Mouse (Mus musculus): Measurements from ENCODE around the gene Spaca7. TPM values are rescaled to one million over a fixed set of nuclear protein-coding genes. Genes with fewer than 3 reads are reported as not detected.

Spaca7 gene
- polyA plus RNA-seq, 1 experiment from 2014 or later = not detected

- no peak for ATAC-seq
- TF ChIP-seq CTCF (IDR thresholded peaks at IDR 0.05) (no peak), EP300 (IDR thresholded peaks at IDR 0.05) (no peak)
- WGBS = 51% methylated on average over 4 of the region's 4 CpGs
- no peak overlapping the region for H3K4me3 ChIP-seq (ENCODE audit: low read depth, low read length)
- no peak overlapping the region for H3K27ac ChIP-seq (ENCODE audit: low read length)
- H3K36me3 ChIP-seq (ENCODE audit: insufficient read depth, low read length) = no peaks in the 10 kb centered on the region
- no peaks in the 10 kb centered on the region for H3K27me3 ChIP-seq (replicated peaks; ENCODE audit: insufficient read depth, low read length)
- no peak for DNase-seq (ENCODE audit: low spot score)
- no peak overlapping the region for H3K4me2 ChIP-seq (replicated peaks; ENCODE audit: low read depth, low read length)
- H3K4me1 ChIP-seq (ENCODE audit: insufficient read depth, low read depth, low read length) = no peaks in the 10 kb centered on the region
- H3K9ac ChIP-seq (replicated peaks; ENCODE audit: low read depth) = no peak overlapping the region
- no peaks in the 10 kb centered on the region for H3K9me3 ChIP-seq (ENCODE audit: low read length)
Observed at GRCm38 (mm10) chr8:12545671-12546070, 27.2 kb upstream of the Spaca7 start.

- no peak for DNase-seq (ENCODE audit: low spot score)
- WGBS = 77% methylated on average over 7 of the region's 7 CpGs
- H3K36me3 ChIP-seq (ENCODE audit: insufficient read depth, low read length) = no peaks in the 10 kb centered on the region
- H3K27ac ChIP-seq (ENCODE audit: low read length) = no peak overlapping the region
- H3K9ac ChIP-seq (replicated peaks; ENCODE audit: low read depth) = no peak overlapping the region
- no peak overlapping the region for H3K4me2 ChIP-seq (replicated peaks; ENCODE audit: low read depth, low read length)
- no peaks in the 10 kb centered on the region for H3K9me3 ChIP-seq (ENCODE audit: low read length)
- no peaks in the 10 kb centered on the region for H3K27me3 ChIP-seq (replicated peaks; ENCODE audit: insufficient read depth, low read length)
- no peaks in the 10 kb centered on the region for H3K4me1 ChIP-seq (ENCODE audit: insufficient read depth, low read depth, low read length)
- no peak for ATAC-seq
- TF ChIP-seq CTCF (IDR thresholded peaks at IDR 0.05) = no peak
- TF ChIP-seq EP300 (IDR thresholded peaks at IDR 0.05) = no peak
- H3K4me3 ChIP-seq (ENCODE audit: low read depth, low read length) = no peak overlapping the region
Observed at GRCm38 (mm10) chr8:12547466-12548220, 25.2 kb upstream of the Spaca7 start.

DNA sequence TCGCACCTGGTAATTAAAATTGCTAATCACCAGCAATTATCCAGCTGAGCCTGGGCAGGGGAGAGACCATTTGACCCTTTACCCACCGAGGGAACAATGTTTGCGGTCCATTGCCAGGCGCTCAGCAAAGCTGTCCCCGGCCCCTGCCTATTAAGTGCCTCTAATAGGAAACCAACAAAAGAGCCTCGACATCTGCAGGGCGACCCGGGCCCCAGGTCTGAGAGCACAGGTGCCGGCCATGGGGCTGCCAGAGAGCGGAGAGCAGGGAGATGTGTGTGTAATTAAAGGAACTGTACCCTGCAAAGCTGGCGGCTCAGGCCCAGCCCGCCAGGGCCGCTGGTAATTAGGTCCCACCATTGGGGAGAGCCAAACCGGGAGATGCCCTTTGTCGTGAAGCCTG lies 24.6 kb upstream of the Spaca7 start:
- no peaks in the 10 kb centered on the region for H3K4me1 ChIP-seq (ENCODE audit: insufficient read depth, low read depth, low read length)
- H3K9ac ChIP-seq (replicated peaks; ENCODE audit: low read depth) = no peak overlapping the region
- H3K27me3 ChIP-seq (replicated peaks; ENCODE audit: insufficient read depth, low read length) = no peaks in the 10 kb centered on the region
- H3K4me2 ChIP-seq (replicated peaks; ENCODE audit: low read depth, low read length) = no peak overlapping the region
- TF ChIP-seq EP300 (IDR thresholded peaks at IDR 0.05) (no peak), CTCF (IDR thresholded peaks at IDR 0.05) (no peak)
- H3K27ac ChIP-seq (ENCODE audit: low read length) = no peak overlapping the region
- no peak overlapping the region for H3K4me3 ChIP-seq (ENCODE audit: low read depth, low read length)
- H3K36me3 ChIP-seq (ENCODE audit: insufficient read depth, low read length) = no peaks in the 10 kb centered on the region
- no peak for DNase-seq (ENCODE audit: low spot score)
- no peak for ATAC-seq
- 23% methylated on average over 15 of the region's 15 CpGs for WGBS
- H3K9me3 ChIP-seq (ENCODE audit: low read length) = no peaks in the 10 kb centered on the region

- no peak for DNase-seq (ENCODE audit: low spot score)
- 52% methylated on average over 5 of the region's 5 CpGs for WGBS
- TF ChIP-seq EP300 (IDR thresholded peaks at IDR 0.05) = no peak
- TF ChIP-seq CTCF (IDR thresholded peaks at IDR 0.05) = no peak
- no peaks in the 10 kb centered on the region for H3K36me3 ChIP-seq (ENCODE audit: insufficient read depth, low read length)
- no peak overlapping the region for H3K4me3 ChIP-seq (ENCODE audit: low read depth, low read length)
- no peak overlapping the region for H3K9ac ChIP-seq (replicated peaks; ENCODE audit: low read depth)
- H3K27me3 ChIP-seq (replicated peaks; ENCODE audit: insufficient read depth, low read length) = no peaks in the 10 kb centered on the region
- no peaks in the 10 kb centered on the region for H3K9me3 ChIP-seq (ENCODE audit: low read length)
- no peak overlapping the region for H3K4me2 ChIP-seq (replicated peaks; ENCODE audit: low read depth, low read length)
- H3K27ac ChIP-seq (ENCODE audit: low read length) = no peak overlapping the region
- no peak for ATAC-seq
- no peaks in the 10 kb centered on the region for H3K4me1 ChIP-seq (ENCODE audit: insufficient read depth, low read depth, low read length)
Observed at GRCm38 (mm10) chr8:12548680-12549079, 24.1 kb upstream of the Spaca7 start.

GRCm38 (mm10) chr8:12555515-12556145 lies 17.2 kb upstream of the Spaca7 start:
- no peak overlapping the region for H3K9ac ChIP-seq (replicated peaks; ENCODE audit: low read depth)
- no peaks in the 10 kb centered on the region for H3K4me1 ChIP-seq (ENCODE audit: insufficient read depth, low read depth, low read length)
- 53% methylated on average over 15 of the region's 15 CpGs for WGBS
- no peak overlapping the region for H3K27ac ChIP-seq (ENCODE audit: low read length)
- no peaks in the 10 kb centered on the region for H3K27me3 ChIP-seq (replicated peaks; ENCODE audit: insufficient read depth, low read length)
- ATAC-seq (no peak), DNase-seq (ENCODE audit: low spot score) (no peak)
- no peak overlapping the region for H3K4me3 ChIP-seq (ENCODE audit: low read depth, low read length)
- no peaks in the 10 kb centered on the region for H3K36me3 ChIP-seq (ENCODE audit: insufficient read depth, low read length)
- H3K9me3 ChIP-seq (ENCODE audit: low read length) = no peaks in the 10 kb centered on the region
- H3K4me2 ChIP-seq (replicated peaks; ENCODE audit: low read depth, low read length) = no peak overlapping the region
- TF ChIP-seq EP300 (IDR thresholded peaks at IDR 0.05) = no peak
- TF ChIP-seq CTCF (IDR thresholded peaks at IDR 0.05) = no peak

GRCm38 (mm10) chr8:12558786-12559185 lies 14.0 kb upstream of the Spaca7 start:
- H3K4me1 ChIP-seq (ENCODE audit: insufficient read depth, low read depth, low read length) = no peaks in the 10 kb centered on the region
- 72% methylated on average over 3 of the region's 3 CpGs for WGBS
- no peak overlapping the region for H3K9ac ChIP-seq (replicated peaks; ENCODE audit: low read depth)
- no peaks in the 10 kb centered on the region for H3K9me3 ChIP-seq (ENCODE audit: low read length)
- ATAC-seq (no peak), DNase-seq (ENCODE audit: low spot score) (no peak)
- no peak for TF ChIP-seq EP300 (IDR thresholded peaks at IDR 0.05)
- no peak for TF ChIP-seq CTCF (IDR thresholded peaks at IDR 0.05)
- no peaks in the 10 kb centered on the region for H3K27me3 ChIP-seq (replicated peaks; ENCODE audit: insufficient read depth, low read length)
- no peak overlapping the region for H3K4me3 ChIP-seq (ENCODE audit: low read depth, low read length)
- H3K36me3 ChIP-seq (ENCODE audit: insufficient read depth, low read length) = no peaks in the 10 kb centered on the region
- no peak overlapping the region for H3K4me2 ChIP-seq (replicated peaks; ENCODE audit: low read depth, low read length)
- no peak overlapping the region for H3K27ac ChIP-seq (ENCODE audit: low read length)

Data from lung, postnatal 0 days (tissue).